ENCODE assay signal across 7 mouse cellular contexts in genomic region chr13:104937759-104938158, GRCm38 (mm10).
DNase-seq lines count a peak whose midpoint lies in the region; ATAC-seq and TF ChIP-seq lines count a peak whose summit lies in the region.

No protein-coding gene starts in this region.

- 12% methylated on average over 5 of the region's 6 CpGs for WGBS in hindbrain, embryonic 16.5 days
- WGBS in midbrain, embryonic 12.5 days = 51% methylated on average over 3 of the region's 6 CpGs

- H3K4me1 ChIP-seq in testis, adult 2 months (ENCODE audit: control insufficient read depth, insufficient read depth, low read length) = peaks cover 13% of the 10 kb centered on the region
- H3K4me1 ChIP-seq in hindbrain, embryonic 16.5 days (ENCODE audit: control insufficient read depth, insufficient read depth, low read depth, low read length) = peaks cover 5% of the 10 kb centered on the region; the same call in 1 of the 2 replicates
- peaks cover 13% of the 10 kb centered on the region; the same call in 1 of the 2 replicates for H3K4me1 ChIP-seq in midbrain, embryonic 12.5 days

- peak; percentile 37; the same call in 1 of the 2 replicates for ATAC-seq in hindbrain, embryonic 16.5 days
- no peak for ATAC-seq in midbrain, embryonic 12.5 days (ENCODE audit: low FRiP score, low read depth)

- peak overlapping the region; percentile 50 for H3K4me2 ChIP-seq in hindbrain, embryonic 16.5 days (ENCODE audit: low read length)
- H3K4me2 ChIP-seq in midbrain, embryonic 12.5 days (replicated peaks) = peak overlapping the region; percentile 40

- no peaks in the 10 kb centered on the region for H3K27me3 ChIP-seq in testis, adult 2 months (ENCODE audit: control insufficient read depth, insufficient read depth, low read length)
- no peaks in the 10 kb centered on the region for H3K27me3 ChIP-seq in hindbrain, embryonic 16.5 days (replicated peaks; ENCODE audit: control insufficient read depth, insufficient read depth, low read length)
- no peaks in the 10 kb centered on the region for H3K27me3 ChIP-seq in midbrain, embryonic 12.5 days

- H3K4me3 ChIP-seq in testis, adult 2 months (ENCODE audit: control insufficient read depth, low read depth, low read length) = peak overlapping the region; percentile 13; the same call in 1 of the 2 replicates
- H3K4me3 ChIP-seq in hindbrain, embryonic 16.5 days (ENCODE audit: low read length) = peak overlapping the region; percentile 24; the same call in 1 of the 2 replicates
- H3K4me3 ChIP-seq in midbrain, embryonic 12.5 days = 0 out of 2 replicates have a peak overlapping the region, but pooled peaks have one; percentile 3

- no peak overlapping the region for H3K27ac ChIP-seq in testis, adult 2 months (ENCODE audit: control insufficient read depth, insufficient read depth, low read depth, low read length)
- no peak overlapping the region for H3K27ac ChIP-seq in hindbrain, embryonic 16.5 days (ENCODE audit: low read depth, low read length)
- no peak overlapping the region for H3K27ac ChIP-seq in midbrain, embryonic 12.5 days (replicated peaks)

- peak overlapping the region; percentile 16; the same call in 1 of the 2 replicates for H3K9ac ChIP-seq in hindbrain, embryonic 16.5 days (ENCODE audit: low read depth, low read length)
- no peak overlapping the region for H3K9ac ChIP-seq in midbrain, embryonic 12.5 days (replicated peaks)

- no peaks in the 10 kb centered on the region for H3K9me3 ChIP-seq in hindbrain, embryonic 16.5 days (ENCODE audit: control insufficient read depth, low read length)
- no peaks in the 10 kb centered on the region for H3K9me3 ChIP-seq in midbrain, embryonic 12.5 days

- DNase-seq in testis, postnatal 14 days (ENCODE audit: low spot score) = no peak
- no peak for DNase-seq in urinary bladder, postnatal 4 days (ENCODE audit: low spot score in 2 of 2)
- DNase-seq in gastrocnemius, postnatal 25 days = no peak
- no peak for DNase-seq in left cerebral cortex, adult 8-10 months (ENCODE audit: low spot score in 2 of 2)

- no peak for TF ChIP-seq CTCF in testis, adult 2 months (IDR thresholded peaks at IDR 0.05; ENCODE audit: control insufficient read depth, insufficient read depth, insufficient replicate concordance, low read depth, low read length)

- TF ChIP-seq POLR2A in testis, adult 2 months (IDR thresholded peaks at IDR 0.05; ENCODE audit: control insufficient read depth, low read depth, low read length) = no peak

- no peaks in the 10 kb centered on the region for H3K36me3 ChIP-seq in testis, adult 2 months (ENCODE audit: control insufficient read depth, insufficient read depth, low read length)
- no peaks in the 10 kb centered on the region for H3K36me3 ChIP-seq in hindbrain, embryonic 16.5 days (ENCODE audit: control insufficient read depth, insufficient read depth, low read length)
- H3K36me3 ChIP-seq in midbrain, embryonic 12.5 days = no peaks in the 10 kb centered on the region
